Mouse (Mus musculus) bone marrow, adult 2 months (tissue): ENCODE results near the gene Ppp1r27.

Source experiments
- CTCF ChIP-seq: fragments of 200-500 bp; IDR thresholded peaks from 2 replicates; pipeline ENCODE4 v1.5.1; 2011; ENCODE audit warnings: low read length, control low read depth; ENCODE audit not compliant: control insufficient read depth, insufficient read depth
- POLR2A ChIP-seq: fragments of 200-500 bp; IDR thresholded peaks from 2 replicates; pipeline ENCODE4 v1.6.1; 2011; ENCODE audit warnings: low read depth, mild to moderate bottlenecking, control low read depth, low read length, borderline replicate concordance; ENCODE audit not compliant: control insufficient read depth

DNA sequence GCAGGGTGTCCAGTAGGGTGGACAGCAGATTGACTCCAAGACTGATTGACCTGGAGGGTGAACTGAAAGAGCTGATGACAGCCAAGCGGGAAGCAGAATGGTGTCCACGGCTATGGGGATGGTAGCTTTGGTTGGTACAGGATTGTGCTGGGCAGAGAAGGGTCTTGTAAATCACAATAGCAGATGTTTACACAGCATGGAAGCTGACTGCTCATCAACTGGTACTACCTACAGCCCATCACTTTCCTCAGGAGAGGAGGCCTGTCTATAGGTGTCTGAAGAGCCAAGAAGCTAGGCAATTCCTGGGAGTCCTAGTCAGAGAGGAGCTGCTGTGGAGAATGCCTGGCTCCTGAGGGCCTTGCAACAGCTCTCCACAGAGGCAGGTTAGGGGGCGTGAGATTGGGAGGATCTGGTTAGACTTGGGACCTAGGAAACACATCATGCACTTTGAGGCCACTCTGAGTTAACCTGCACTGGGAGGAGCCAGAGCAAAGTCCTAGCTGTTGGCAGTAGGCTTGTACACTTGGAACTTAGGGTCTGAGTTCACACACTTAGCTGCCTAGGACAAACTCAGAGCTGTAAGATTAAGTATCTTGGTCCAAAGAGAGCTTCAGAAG, 25.5 kb upstream of the Ppp1r27 start:
- TF ChIP-seq CTCF (no peak), POLR2A (no peak)
